Mouse (Mus musculus): ENCODE results near the gene Bet1l. TPM values are rescaled to one million over a fixed set of nuclear protein-coding genes. Genes with fewer than 3 reads are reported as not detected.
A peak's percentile ranks its signal among the peaks of the same experiment; 100 is the strongest.

The Bet1l gene
- polyA plus RNA-seq, 2 experiments: 11.6 to 20.6 TPM

- peak; percentile 45; the same call in 1 of the 2 replicates for ATAC-seq (ENCODE audit: insufficient read depth)
- no peaks in the 10 kb centered on the region; the same call in 1 of the 2 replicates for H3K27me3 ChIP-seq (ENCODE audit: control insufficient read depth, insufficient read depth, low read length)
- no peak for TF ChIP-seq CTCF (IDR thresholded peaks at IDR 0.05; ENCODE audit: low read depth)
- TF ChIP-seq EP300 (IDR thresholded peaks at IDR 0.05; ENCODE audit: low read depth): no peak
- H3K4me1 ChIP-seq (replicated peaks; ENCODE audit: control insufficient read depth in 2 of 2, insufficient read depth in 2 of 2, low read length in 1 of 2): peaks cover 0 to 3% of the 10 kb centered on the region in 2 experiments; a peak in 1 of 4 replicates
- 59% methylated on average over 2 of the region's 2 CpGs for WGBS (ENCODE audit: insufficient replicate concordance)
- H3K9me3 ChIP-seq (ENCODE audit: control insufficient read depth, low read length): no peaks in the 10 kb centered on the region
- H3K9ac ChIP-seq (replicated peaks): no peak overlapping the region
- peak overlapping the region; percentile 32 for H3K4me2 ChIP-seq (ENCODE audit: low read depth)
- no peak overlapping the region for H3K27ac ChIP-seq
- no peaks in the 10 kb centered on the region for H3K36me3 ChIP-seq (replicated peaks; ENCODE audit: control insufficient read depth, insufficient read depth, low read depth)
- DNase-seq (ENCODE audit: low read depth in 3 of 3, low spot score in 3 of 3): no peak
- H3K4me3 ChIP-seq (ENCODE audit: insufficient read depth in 1 of 2, low read depth in 2 of 2, low read length in 2 of 2): no peak overlapping the region; a peak in 1 of 4 replicates
Observed at GRCm38 (mm10) chr7:140835758-140836087, 21.7 kb downstream of the Bet1l start.

DNA sequence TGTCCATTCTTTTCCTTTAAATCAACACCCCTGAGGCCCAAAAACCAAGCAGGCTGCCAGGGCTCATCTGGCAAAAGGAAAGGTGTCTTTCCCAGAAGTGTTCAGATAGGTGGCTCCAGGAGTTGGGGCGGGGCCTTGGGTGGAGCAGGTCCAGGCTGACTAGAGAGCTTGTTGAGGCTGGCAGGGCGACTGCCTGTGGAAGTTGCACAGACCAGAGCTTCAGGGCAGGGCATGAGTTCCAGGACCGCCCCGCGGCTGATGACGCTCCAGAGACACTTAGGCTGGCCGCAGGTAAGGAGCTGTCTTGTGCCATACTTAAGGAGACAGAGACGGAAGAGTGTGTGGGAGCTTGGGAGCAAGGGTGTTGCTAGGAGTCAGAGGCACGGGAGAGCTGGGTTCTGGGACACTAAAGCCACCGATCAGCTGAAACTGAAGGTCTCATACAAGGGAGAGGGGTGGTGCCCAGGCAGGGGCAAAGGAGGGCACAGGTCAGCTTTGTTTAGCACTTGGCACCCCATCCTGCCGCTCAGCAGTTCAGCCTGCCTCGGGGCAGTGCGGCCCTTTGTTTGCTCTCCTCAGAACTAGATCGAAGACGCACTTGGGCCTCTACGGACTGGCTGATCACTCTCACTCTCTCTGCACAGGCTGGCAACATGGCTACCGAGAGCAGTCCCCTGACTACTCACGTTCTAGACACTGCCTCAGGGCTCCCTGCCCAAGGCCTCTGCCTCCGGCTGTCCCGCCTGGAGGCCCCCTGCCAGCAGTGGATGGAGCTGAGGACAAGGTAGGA, 22.2 kb downstream of the Bet1l start, which contains the start of gene Urah:
Urah (plus strand) TSS at position 51 of the 790 bp plus-strand sequence.
- H3K9ac ChIP-seq (replicated peaks): no peak within 1 kb of the TSS
- H3K4me2 ChIP-seq (ENCODE audit: low read depth): peak within 1 kb of the TSS; percentile 32
- H3K27me3 ChIP-seq (ENCODE audit: control insufficient read depth, insufficient read depth, low read length): no peaks in the 10 kb centered on the region; the same call in 1 of the 2 replicates
- WGBS (ENCODE audit: insufficient replicate concordance): 45% methylated on average over 20 of the region's 20 CpGs
- no peak within 1 kb of the TSS for H3K27ac ChIP-seq
- no peak for TF ChIP-seq CTCF (IDR thresholded peaks at IDR 0.05; ENCODE audit: low read depth)
- TF ChIP-seq EP300 (IDR thresholded peaks at IDR 0.05; ENCODE audit: low read depth): no peak
- DNase-seq (ENCODE audit: low read depth in 3 of 3, low spot score in 3 of 3) (no peak), ATAC-seq (ENCODE audit: insufficient read depth) (peak; percentile 31; the same call in 1 of the 2 replicates)
- no peaks in the 10 kb centered on the region for H3K9me3 ChIP-seq (ENCODE audit: control insufficient read depth, low read length)
- H3K4me3 ChIP-seq (ENCODE audit: insufficient read depth in 1 of 2, low read depth in 2 of 2, low read length in 2 of 2): peak within 1 kb of the TSS in 1 of 2 experiments; percentile 5; a peak in 1 of 4 replicates
- H3K36me3 ChIP-seq (replicated peaks; ENCODE audit: control insufficient read depth, insufficient read depth, low read depth): no peaks in the 10 kb centered on the region
- H3K4me1 ChIP-seq (replicated peaks; ENCODE audit: control insufficient read depth in 2 of 2, insufficient read depth in 2 of 2, low read length in 1 of 2): peaks cover 0 to 3% of the 10 kb centered on the region in 2 experiments; a peak in 1 of 4 replicates

- peaks cover 0 to 3% of the 10 kb centered on the region in 2 experiments; a peak in 1 of 4 replicates for H3K4me1 ChIP-seq (replicated peaks; ENCODE audit: control insufficient read depth in 2 of 2, insufficient read depth in 2 of 2, low read length in 1 of 2)
- no peaks in the 10 kb centered on the region for H3K36me3 ChIP-seq (replicated peaks; ENCODE audit: control insufficient read depth, insufficient read depth, low read depth)
- DNase-seq (ENCODE audit: low read depth in 3 of 3, low spot score in 3 of 3): no peak
- no peak overlapping the region for H3K4me2 ChIP-seq (ENCODE audit: low read depth)
- 64% methylated on average over 4 of the region's 4 CpGs for WGBS (ENCODE audit: insufficient replicate concordance)
- no peaks in the 10 kb centered on the region for H3K9me3 ChIP-seq (ENCODE audit: control insufficient read depth, low read length)
- no peak for ATAC-seq (ENCODE audit: insufficient read depth)
- H3K9ac ChIP-seq (replicated peaks): no peak overlapping the region
- no peak overlapping the region for H3K4me3 ChIP-seq (ENCODE audit: insufficient read depth in 1 of 2, low read depth in 2 of 2, low read length in 2 of 2)
- no peak for TF ChIP-seq EP300 (IDR thresholded peaks at IDR 0.05; ENCODE audit: low read depth)
- TF ChIP-seq CTCF (IDR thresholded peaks at IDR 0.05; ENCODE audit: low read depth): no peak
- H3K27ac ChIP-seq: no peak overlapping the region
- H3K27me3 ChIP-seq (ENCODE audit: control insufficient read depth, insufficient read depth, low read length): no peaks in the 10 kb centered on the region
Observed at GRCm38 (mm10) chr7:140833341-140833740, 24.0 kb downstream of the Bet1l start.

GRCm38 (mm10) chr7:140831447-140831846, 25.9 kb downstream of the Bet1l start:
- Histone ChIP-seq H3K4me3 (ENCODE audit: insufficient read depth in 1 of 2, low read depth in 2 of 2, low read length in 2 of 2) (no peak overlapping the region), H3K36me3 (replicated peaks; ENCODE audit: control insufficient read depth, insufficient read depth, low read depth) (no peaks in the 10 kb centered on the region), H3K9ac (replicated peaks) (no peak overlapping the region), H3K9me3 (ENCODE audit: control insufficient read depth, low read length) (no peaks in the 10 kb centered on the region), H3K4me1 (replicated peaks; ENCODE audit: control insufficient read depth in 2 of 2, insufficient read depth in 2 of 2, low read length in 1 of 2) (peaks cover 0 to 3% of the 10 kb centered on the region in 2 experiments; a peak in 1 of 4 replicates), H3K27ac (no peak overlapping the region), H3K4me2 (ENCODE audit: low read depth) (no peak overlapping the region), H3K27me3 (ENCODE audit: control insufficient read depth, insufficient read depth, low read length) (no peaks in the 10 kb centered on the region)
- DNase-seq (ENCODE audit: low read depth in 3 of 3, low spot score in 3 of 3): no peak
- 45% methylated on average over 6 of the region's 6 CpGs for WGBS (ENCODE audit: insufficient replicate concordance)
- TF ChIP-seq EP300 (IDR thresholded peaks at IDR 0.05; ENCODE audit: low read depth): no peak
- no peak for TF ChIP-seq CTCF (IDR thresholded peaks at IDR 0.05; ENCODE audit: low read depth)
- ATAC-seq (ENCODE audit: insufficient read depth): no peak

GRCm38 (mm10) chr7:140828171-140828881, 29.1 kb downstream of the Bet1l start:
- TF ChIP-seq EP300 (IDR thresholded peaks at IDR 0.05; ENCODE audit: low read depth) (no peak), CTCF (IDR thresholded peaks at IDR 0.05; ENCODE audit: low read depth) (peak; percentile 40)
- H3K27me3 ChIP-seq (ENCODE audit: control insufficient read depth, insufficient read depth, low read length): no peaks in the 10 kb centered on the region
- H3K4me2 ChIP-seq (ENCODE audit: low read depth): no peak overlapping the region; the same call in 1 of the 2 replicates
- no peak for DNase-seq (ENCODE audit: low read depth in 3 of 3, low spot score in 3 of 3)
- no peak overlapping the region for H3K27ac ChIP-seq
- no peak overlapping the region for H3K9ac ChIP-seq (replicated peaks)
- H3K9me3 ChIP-seq (ENCODE audit: control insufficient read depth, low read length): no peaks in the 10 kb centered on the region
- no peak for ATAC-seq (ENCODE audit: insufficient read depth)
- no peaks in the 10 kb centered on the region for H3K4me1 ChIP-seq (replicated peaks; ENCODE audit: control insufficient read depth in 2 of 2, insufficient read depth in 2 of 2, low read length in 1 of 2)
- H3K36me3 ChIP-seq (replicated peaks; ENCODE audit: control insufficient read depth, insufficient read depth, low read depth): no peaks in the 10 kb centered on the region
- WGBS (ENCODE audit: insufficient replicate concordance): 24% methylated on average over 8 of the region's 8 CpGs
- no peak overlapping the region for H3K4me3 ChIP-seq (ENCODE audit: insufficient read depth in 1 of 2, low read depth in 2 of 2, low read length in 2 of 2)
